Mouse (Mus musculus) midbrain, embryonic 10.5 days (tissue): ENCODE measurements around the gene 1700011L22Rik. TPM values are rescaled to one million over a fixed set of nuclear protein-coding genes. Genes with fewer than 3 reads are reported as not detected.
A peak's percentile ranks its signal among the peaks of the same experiment; 100 is the strongest.

Source experiments
- DNase-seq: peaks from one replicate; pipeline ENCODE4 v3.0.0-alpha.2; 2017; ENCODE audit warnings: low spot score
- H3K27ac ChIP-seq: fragments of 300-500 bp; sonication (generic); replicated peaks from 2 replicates; pipeline ENCODE4 v1.5.1; 2016; ENCODE audit warnings: mild to moderate bottlenecking
- H3K27me3 ChIP-seq: fragments of 300-500 bp; sonication (generic); 2 replicates; pipeline ENCODE4 v1.6.1; 2016; ENCODE audit warnings: low read depth, mild to moderate bottlenecking; ENCODE audit not compliant: poor library complexity, severe bottlenecking
- H3K36me3 ChIP-seq: fragments of 300-500 bp; sonication (generic); 2 replicates; pipeline ENCODE4 v1.6.1; 2016; ENCODE audit warnings: mild to moderate bottlenecking, moderate library complexity
- H3K4me1 ChIP-seq: fragments of 300-500 bp; sonication (generic); 2 replicates; pipeline ENCODE4 v1.6.1; 2016
- H3K4me3 ChIP-seq: fragments of 300-500 bp; sonication (generic); 2 replicates; pipeline ENCODE4 v1.5.1; 2016; ENCODE audit warnings: mild to moderate bottlenecking, moderate library complexity
- H3K9me3 ChIP-seq: fragments of 300-500 bp; sonication (generic); replicated peaks from 2 replicates; pipeline ENCODE4 v1.6.1; 2016; ENCODE audit warnings: mild to moderate bottlenecking
- WGBS: fragments of 180-500 bp; shearing (Covaris S2); methylation state at CpG from one replicate; pipeline ENCODE4 v1.1.7; 2016; 5-methylcytosine and 5-hydroxymethylcytosine counted together
- polyA plus RNA-seq: library from polyadenylated mRNA; unstranded; fragments of >200 nt; fragmentation: Nextera tagmentation; extraction: Ambion mirVana; gene quantifications from 2 replicates; pipeline ENCODE4 v1.2.1, GENCODE M21; 2016

Gene 1700011L22Rik
- polyA plus RNA-seq, 1 experiment from 2014 or later, result not detected

- no peaks in the 10 kb centered on the region for H3K27me3 ChIP-seq
- WGBS, result 87% methylated on average over 4 of the region's 4 CpGs
These were observed 21.2 kb downstream of the 1700011L22Rik start for GRCm38 (mm10) chr8:79227194-79227593.

GRCm38 (mm10) chr8:79226046-79226445 is 22.3 kb downstream of the 1700011L22Rik start:
- WGBS, result 90% methylated on average over 3 of the region's 3 CpGs
- H3K36me3 ChIP-seq, result no peaks in the 10 kb centered on the region
- no peaks in the 10 kb centered on the region for H3K27me3 ChIP-seq
- no peak overlapping the region for H3K4me3 ChIP-seq
- DNase-seq, result no peak
- peaks cover 11% of the 10 kb centered on the region for H3K4me1 ChIP-seq
- no peaks in the 10 kb centered on the region; the same call in 1 of the 2 replicates for H3K9me3 ChIP-seq
- H3K27ac ChIP-seq, result no peak overlapping the region

More at GRCm38 (mm10) chr8:79227194-79227593, 21.2 kb downstream of the 1700011L22Rik start:
- H3K36me3 ChIP-seq, result no peaks in the 10 kb centered on the region
- no peak overlapping the region for H3K4me3 ChIP-seq
- H3K4me1 ChIP-seq, result peaks cover 11% of the 10 kb centered on the region
- DNase-seq, result no peak
- no peaks in the 10 kb centered on the region; the same call in 1 of the 2 replicates for H3K9me3 ChIP-seq
- H3K27ac ChIP-seq, result no peak overlapping the region

- peaks cover 11% of the 10 kb centered on the region for H3K4me1 ChIP-seq
- DNase-seq, result no peak
- H3K36me3 ChIP-seq, result no peaks in the 10 kb centered on the region
- 88% methylated on average over 7 of the region's 7 CpGs for WGBS
- H3K27me3 ChIP-seq, result no peaks in the 10 kb centered on the region
- H3K9me3 ChIP-seq, result no peaks in the 10 kb centered on the region; the same call in 1 of the 2 replicates
- no peak overlapping the region for H3K4me3 ChIP-seq
- no peak overlapping the region for H3K27ac ChIP-seq
These were observed 22.8 kb downstream of the 1700011L22Rik start for GRCm38 (mm10) chr8:79225586-79225985.

GRCm38 (mm10) chr8:79224363-79224762 is 24.0 kb downstream of the 1700011L22Rik start:
- H3K9me3 ChIP-seq, result no peaks in the 10 kb centered on the region; the same call in 1 of the 2 replicates
- H3K27me3 ChIP-seq, result no peaks in the 10 kb centered on the region
- no peak overlapping the region for H3K4me3 ChIP-seq
- 49% methylated on average over 9 of the region's 9 CpGs for WGBS
- peaks cover 11% of the 10 kb centered on the region for H3K4me1 ChIP-seq
- H3K27ac ChIP-seq, result peak overlapping the region; percentile 70
- no peaks in the 10 kb centered on the region for H3K36me3 ChIP-seq
- no peak for DNase-seq

- H3K36me3 ChIP-seq, result no peaks in the 10 kb centered on the region
- 88% methylated on average over 5 of the region's 5 CpGs for WGBS
- no peak overlapping the region for H3K4me3 ChIP-seq
- no peak for DNase-seq
- no peaks in the 10 kb centered on the region; the same call in 1 of the 2 replicates for H3K9me3 ChIP-seq
- H3K27ac ChIP-seq, result no peak overlapping the region
- H3K27me3 ChIP-seq, result no peaks in the 10 kb centered on the region
- H3K4me1 ChIP-seq, result peaks cover 11% of the 10 kb centered on the region
These were observed 25.6 kb downstream of the 1700011L22Rik start for GRCm38 (mm10) chr8:79222752-79223141.

- 77% methylated on average over 5 of the region's 5 CpGs for WGBS
- no peaks in the 10 kb centered on the region; the same call in 1 of the 2 replicates for H3K9me3 ChIP-seq
- peaks cover 11% of the 10 kb centered on the region for H3K4me1 ChIP-seq
- H3K36me3 ChIP-seq, result no peaks in the 10 kb centered on the region
- no peaks in the 10 kb centered on the region for H3K27me3 ChIP-seq
- H3K27ac ChIP-seq, result no peak overlapping the region
- H3K4me3 ChIP-seq, result no peak overlapping the region
- DNase-seq, result no peak
These were observed 26.1 kb downstream of the 1700011L22Rik start for GRCm38 (mm10) chr8:79222106-79222751.

GRCm38 (mm10) chr8:79211630-79212029 is 36.7 kb downstream of the 1700011L22Rik start:
- H3K27ac ChIP-seq, result no peak overlapping the region
- WGBS, result 85% methylated on average over 9 of the region's 9 CpGs
- no peak for DNase-seq

GRCm38 (mm10) chr8:79209641-79210358 is 38.6 kb downstream of the 1700011L22Rik start:
- Histone ChIP-seq H3K4me3 (peak overlapping the region; percentile 56), H3K27ac (peak overlapping the region; percentile 88), H3K9me3 (no peaks in the 10 kb centered on the region; the same call in 1 of the 2 replicates), H3K27me3 (no peaks in the 10 kb centered on the region), H3K36me3 (no peaks in the 10 kb centered on the region), H3K4me1 (peaks cover 30% of the 10 kb centered on the region)
- peak; percentile 62 for DNase-seq
- WGBS, result 5% methylated on average over 27 of the region's 27 CpGs

More at GRCm38 (mm10) chr8:79211630-79212029, 36.7 kb downstream of the 1700011L22Rik start:
- Histone ChIP-seq H3K36me3 (no peaks in the 10 kb centered on the region), H3K9me3 (no peaks in the 10 kb centered on the region; the same call in 1 of the 2 replicates), H3K4me1 (peaks cover 30% of the 10 kb centered on the region), H3K27me3 (no peaks in the 10 kb centered on the region), H3K4me3 (no peak overlapping the region)

GRCm38 (mm10) chr8:79208691-79209640 is 39.4 kb downstream of the 1700011L22Rik start:
- peaks cover 30% of the 10 kb centered on the region for H3K4me1 ChIP-seq
- peak; percentile 47 for DNase-seq
- H3K9me3 ChIP-seq, result no peaks in the 10 kb centered on the region
- H3K36me3 ChIP-seq, result no peaks in the 10 kb centered on the region
- peak overlapping the region; percentile 56 for H3K4me3 ChIP-seq
- peak overlapping the region; percentile 88 for H3K27ac ChIP-seq
- H3K27me3 ChIP-seq, result no peaks in the 10 kb centered on the region
- 10% methylated on average over 15 of the region's 15 CpGs for WGBS

GRCm38 (mm10) chr8:79208181-79208580 is 40.2 kb downstream of the 1700011L22Rik start:
- Histone ChIP-seq H3K36me3 (no peaks in the 10 kb centered on the region), H3K4me1 (peaks cover 30% of the 10 kb centered on the region), H3K4me3 (no peak overlapping the region), H3K27ac (no peak overlapping the region; the same call in none of the 2 replicates), H3K27me3 (no peaks in the 10 kb centered on the region), H3K9me3 (no peaks in the 10 kb centered on the region)
- DNase-seq, result no peak
- WGBS, result 46% methylated on average over 3 of the region's 3 CpGs

- Histone ChIP-seq H3K27ac (0 out of 2 replicates have a peak overlapping the region, but pooled peaks have one; percentile 10), H3K9me3 (no peaks in the 10 kb centered on the region), H3K27me3 (no peaks in the 10 kb centered on the region), H3K4me1 (peaks cover 30% of the 10 kb centered on the region), H3K36me3 (no peaks in the 10 kb centered on the region), H3K4me3 (no peak overlapping the region)
- 86% methylated on average over 4 of the region's 4 CpGs for WGBS
- DNase-seq, result no peak
These were observed 41.5 kb downstream of the 1700011L22Rik start for GRCm38 (mm10) chr8:79206895-79207294.
